Mouse (Mus musculus) midbrain, embryonic 15.5 days (tissue): Measurements from ENCODE around the gene Chst13. TPM values are rescaled to one million over a fixed set of nuclear protein-coding genes. Genes with fewer than 3 reads are reported as not detected.

Experiments
- ATAC-seq: fragments of 200-750 bp; cut with Nextera tagmentation; replicated peaks from 2 replicates; pipeline ENCODE4 v1.8.0; 2017; ENCODE audit warnings: moderate TSS enrichment
- H3K27ac ChIP-seq: fragments of 300-500 bp; sonication (generic); 2 replicates; pipeline ENCODE4 v1.5.1; 2015; ENCODE audit warnings: mild to moderate bottlenecking, inconsistent platforms
- H3K27me3 ChIP-seq: fragments of 300-500 bp; sonication (generic); replicated peaks from 2 replicates; pipeline ENCODE4 v1.6.1; 2015; ENCODE audit warnings: inconsistent platforms
- H3K36me3 ChIP-seq: fragments of 300-500 bp; sonication (generic); replicated peaks from 2 replicates; pipeline ENCODE4 v1.6.1; 2015; ENCODE audit warnings: inconsistent platforms
- H3K4me1 ChIP-seq: fragments of 300-500 bp; sonication (generic); 2 replicates; pipeline ENCODE4 v1.6.1; 2015; ENCODE audit warnings: inconsistent platforms
- H3K4me2 ChIP-seq: fragments of 300-500 bp; sonication (generic); 2 replicates; pipeline ENCODE4 v1.6.1; 2015; ENCODE audit warnings: inconsistent platforms, mild to moderate bottlenecking, moderate library complexity
- H3K4me3 ChIP-seq: fragments of 300-500 bp; sonication (generic); 2 replicates; pipeline ENCODE4 v1.5.1; 2015; ENCODE audit warnings: mild to moderate bottlenecking, inconsistent platforms
- H3K9ac ChIP-seq: fragments of 300-500 bp; sonication (generic); 2 replicates; pipeline ENCODE4 v1.6.1; 2015; ENCODE audit warnings: mild to moderate bottlenecking, inconsistent platforms
- H3K9me3 ChIP-seq: fragments of 300-500 bp; sonication (generic); 2 replicates; pipeline ENCODE4 v1.6.1; 2016; ENCODE audit warnings: inconsistent platforms
- WGBS: fragments of 180-500 bp; shearing (Covaris S2); methylation state at CpG from one replicate; pipeline ENCODE4 v1.1.7; 2015; ENCODE audit warnings: mixed read lengths; 5-methylcytosine and 5-hydroxymethylcytosine counted together
- polyA plus RNA-seq: library from polyadenylated mRNA; unstranded; fragments of >200 nt; fragmentation: Nextera tagmentation; extraction: Ambion mirVana; gene quantifications from 2 replicates; pipeline ENCODE4 v1.2.1, GENCODE M21; 2015

Chst13 gene
- polyA plus RNA-seq, 1 experiment from 2014 or later = not detected

DNA sequence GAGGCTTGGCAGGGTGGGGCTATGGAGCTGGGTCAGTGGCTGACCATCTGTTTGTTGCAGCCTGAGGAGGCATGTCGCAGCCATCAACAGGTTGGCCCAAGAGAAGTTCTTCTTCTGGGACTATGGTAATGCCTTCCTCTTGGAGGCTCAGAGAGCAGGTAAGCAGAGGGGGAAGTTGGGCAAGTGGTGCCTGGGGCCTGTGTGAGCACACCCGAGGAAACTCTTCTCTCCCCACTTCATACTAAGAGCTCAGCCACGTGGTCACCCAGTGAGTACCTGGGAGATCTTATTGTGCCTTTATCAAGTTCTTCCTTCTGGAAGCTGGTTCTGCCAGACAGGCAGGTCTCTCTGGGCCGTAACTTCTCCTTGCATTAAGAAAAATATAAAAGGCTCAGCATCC, 22.2 kb upstream of the Chst13 start:
- Histone ChIP-seq H3K9me3 (no peaks in the 10 kb centered on the region), H3K4me1 (no peaks in the 10 kb centered on the region), H3K36me3 (no peaks in the 10 kb centered on the region), H3K4me2 (no peak overlapping the region), H3K4me3 (no peak overlapping the region), H3K27me3 (no peaks in the 10 kb centered on the region), H3K27ac (no peak overlapping the region), H3K9ac (no peak overlapping the region)
- WGBS = 80% methylated on average over 4 of the region's 4 CpGs
- ATAC-seq = no peak

DNA sequence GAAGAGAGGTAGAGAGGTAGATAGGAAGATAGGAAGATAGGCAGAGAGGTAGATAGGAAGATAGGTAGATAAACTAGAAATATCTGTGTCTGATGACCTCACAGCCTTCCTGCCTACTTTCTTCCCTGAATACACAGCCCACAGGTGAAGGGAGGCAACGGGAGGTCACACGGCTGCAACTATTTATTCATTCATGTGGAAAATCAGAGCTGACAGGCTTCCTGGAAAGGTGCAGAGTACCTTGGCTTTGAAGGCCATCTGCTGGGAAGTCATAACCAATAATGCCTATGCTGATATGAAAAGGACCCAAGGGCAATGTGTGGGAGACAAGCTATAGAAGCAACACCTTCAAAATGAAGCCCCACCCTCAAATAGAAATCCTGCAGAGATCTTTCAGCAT, 17.4 kb upstream of the Chst13 start:
- no peaks in the 10 kb centered on the region for H3K27me3 ChIP-seq
- 77% methylated on average over 2 of the region's 2 CpGs for WGBS
- no peaks in the 10 kb centered on the region for H3K9me3 ChIP-seq
- no peak overlapping the region for H3K9ac ChIP-seq
- no peak overlapping the region for H3K4me3 ChIP-seq
- H3K4me1 ChIP-seq = no peaks in the 10 kb centered on the region
- H3K27ac ChIP-seq = no peak overlapping the region
- no peak for ATAC-seq
- H3K36me3 ChIP-seq = no peaks in the 10 kb centered on the region
- H3K4me2 ChIP-seq = no peak overlapping the region

DNA sequence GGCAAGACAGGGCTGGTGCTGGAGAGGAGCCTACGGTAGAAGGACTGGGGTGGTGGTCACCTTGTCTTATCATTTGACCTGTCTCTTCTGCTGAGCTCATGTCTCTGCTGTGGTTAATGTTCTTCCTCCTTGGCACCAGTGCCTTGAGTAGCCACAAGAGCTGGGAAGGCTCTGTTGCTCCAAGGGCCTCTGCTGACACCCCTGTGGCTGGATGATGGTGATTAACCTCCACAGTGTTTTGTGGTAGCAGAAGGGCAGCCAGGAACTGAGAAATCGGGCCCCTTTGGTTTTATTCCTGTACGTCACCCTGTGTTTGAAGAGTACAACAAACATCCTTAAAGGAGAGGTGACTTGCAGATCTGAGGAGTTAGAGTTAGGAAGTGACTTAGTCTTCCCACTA, 9.3 kb upstream of the Chst13 start:
- Histone ChIP-seq H3K36me3 (no peaks in the 10 kb centered on the region), H3K27me3 (no peaks in the 10 kb centered on the region), H3K9ac (no peak overlapping the region), H3K4me3 (no peak overlapping the region), H3K9me3 (no peaks in the 10 kb centered on the region), H3K4me2 (no peak overlapping the region), H3K4me1 (no peaks in the 10 kb centered on the region), H3K27ac (no peak overlapping the region)
- 83% methylated on average over 3 of the region's 3 CpGs for WGBS
- no peak for ATAC-seq

DNA sequence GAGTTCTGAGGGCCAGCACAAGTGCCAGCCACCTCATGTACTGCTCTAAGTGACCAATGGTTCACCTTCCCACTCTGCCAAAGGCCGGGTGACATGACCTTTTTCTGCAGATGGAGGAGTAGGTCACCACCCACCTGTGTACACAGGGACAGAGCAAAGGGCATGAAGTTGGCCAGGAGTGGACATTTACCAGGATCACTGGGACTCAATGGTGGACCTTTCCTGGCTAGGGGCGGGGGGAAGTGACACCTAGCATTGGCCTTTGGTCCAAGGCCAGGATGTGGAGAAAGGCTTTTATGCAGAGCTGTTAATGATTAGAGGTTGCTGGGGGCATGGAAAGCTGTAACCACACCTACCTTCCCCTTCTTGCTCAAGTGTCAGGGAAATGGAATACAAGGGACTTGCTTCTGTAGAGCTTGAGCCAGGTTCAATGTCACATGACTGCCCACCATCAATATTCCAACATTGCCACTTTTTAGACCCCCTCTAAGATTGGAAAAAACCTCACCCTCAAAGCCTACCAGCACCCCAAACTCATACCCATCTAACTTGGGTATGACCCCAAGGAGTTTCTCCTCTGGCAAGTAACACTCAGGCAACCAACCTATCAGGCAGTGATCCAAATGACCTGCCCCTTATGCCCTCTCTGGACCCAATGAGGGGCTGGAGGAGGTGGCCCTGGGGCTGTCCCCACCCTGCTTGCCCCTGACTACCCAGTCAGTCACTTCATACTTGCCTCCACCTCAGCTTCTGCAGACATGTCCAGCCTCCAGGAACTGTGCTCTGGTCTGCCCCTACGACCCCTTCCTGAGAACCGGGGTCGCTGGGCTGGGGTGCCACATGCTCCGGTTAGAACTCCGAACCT, 7.8 kb upstream of the Chst13 start, which contains the start of gene Uroc1:
Gene Uroc1 (plus strand): TSS at position 724 of the 865 bp plus-strand sequence.
- 86% methylated on average over 7 of the region's 7 CpGs for WGBS
- H3K36me3 ChIP-seq = no peaks in the 10 kb centered on the region
- no peak for ATAC-seq

DNA sequence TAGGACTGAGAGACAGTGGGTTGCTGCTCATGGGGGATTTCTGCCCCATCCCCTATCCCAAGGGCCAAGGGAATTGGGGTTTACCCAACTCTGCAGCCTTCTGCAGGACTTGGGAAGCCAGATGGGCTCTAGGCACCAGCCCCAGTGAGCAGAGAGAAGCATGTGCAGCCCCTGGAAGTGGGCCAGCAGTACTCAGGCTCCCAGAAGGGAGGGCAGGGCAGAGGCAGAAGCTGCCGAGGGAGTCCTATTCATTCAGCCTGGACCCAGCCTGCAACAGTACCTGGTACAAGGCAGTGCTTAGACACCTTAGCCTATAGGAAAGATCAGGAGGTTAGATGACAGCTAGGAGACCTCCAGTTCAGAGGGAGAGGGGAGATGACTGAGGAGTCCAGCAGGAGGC, 5.0 kb upstream of the Chst13 start:
- Histone ChIP-seq H3K4me1 (peaks cover 2% of the 10 kb centered on the region; the same call in 1 of the 2 replicates), H3K9ac (no peak overlapping the region), H3K4me2 (no peak overlapping the region), H3K4me3 (no peak overlapping the region), H3K36me3 (no peaks in the 10 kb centered on the region), H3K27ac (no peak overlapping the region), H3K9me3 (no peaks in the 10 kb centered on the region), H3K27me3 (no peaks in the 10 kb centered on the region)
- WGBS = 14% methylated on average over 1 of the region's 1 CpGs
- 0 out of 2 replicates have a peak, but pooled peaks have one; percentile 45 for ATAC-seq

More for the DNA sequence above, 7.8 kb upstream of the Chst13 start, which contains the start of gene Uroc1:
- no peaks in the 10 kb centered on the region for H3K4me1 ChIP-seq
- no peak within 1 kb of the TSS for H3K9ac ChIP-seq
- no peak within 1 kb of the TSS for H3K4me2 ChIP-seq
- H3K9me3 ChIP-seq = no peaks in the 10 kb centered on the region
- no peaks in the 10 kb centered on the region for H3K27me3 ChIP-seq
- H3K4me3 ChIP-seq = no peak within 1 kb of the TSS
- no peak within 1 kb of the TSS for H3K27ac ChIP-seq

DNA sequence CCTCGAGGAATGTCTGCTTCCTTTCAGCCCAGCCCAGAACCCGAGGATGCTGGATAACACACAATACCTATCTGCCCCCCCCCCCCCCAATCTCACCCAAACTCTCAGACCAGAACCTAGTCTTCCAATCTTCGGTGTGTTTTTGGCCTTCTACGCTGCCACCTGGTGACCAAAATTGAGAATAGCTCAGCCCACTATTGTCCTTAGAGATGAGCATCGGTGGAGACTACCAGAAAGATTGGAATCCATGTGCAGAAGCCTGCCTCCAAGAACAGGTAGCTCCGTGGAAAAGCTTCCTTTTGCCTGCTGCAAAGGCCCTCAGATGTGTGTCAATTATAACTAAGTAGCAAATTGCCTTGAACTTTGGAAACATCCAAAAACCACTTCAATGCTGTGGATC, 2.7 kb upstream of the Chst13 start:
- Histone ChIP-seq H3K4me1 (peaks cover 4% of the 10 kb centered on the region; the same call in 1 of the 2 replicates), H3K27ac (no peak overlapping the region), H3K4me2 (no peak overlapping the region), H3K9ac (no peak overlapping the region), H3K36me3 (no peaks in the 10 kb centered on the region), H3K27me3 (no peaks in the 10 kb centered on the region), H3K4me3 (no peak overlapping the region), H3K9me3 (no peaks in the 10 kb centered on the region)
- WGBS = 23% methylated on average over 6 of the region's 6 CpGs
- no peak for ATAC-seq

DNA sequence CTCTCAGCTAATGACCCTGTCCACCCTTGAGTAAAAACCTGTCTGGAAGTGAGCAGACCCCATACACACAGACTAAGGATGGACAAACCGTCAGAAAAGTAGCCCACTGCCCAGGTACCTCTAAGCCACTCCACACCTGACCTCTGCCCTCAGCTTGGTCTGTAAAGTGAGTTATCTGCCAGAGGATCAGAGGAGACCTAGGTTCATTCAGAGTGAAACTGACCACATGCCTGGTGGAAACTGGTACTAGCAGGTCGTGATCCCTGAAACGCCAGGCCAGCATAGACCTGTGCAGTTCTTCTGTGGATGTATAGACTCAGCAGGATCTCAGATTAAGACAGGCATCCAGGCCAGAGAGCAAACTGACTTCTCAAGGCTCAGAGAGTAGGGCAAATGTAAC, 522 bp downstream of the Chst13 start:
- H3K4me1 ChIP-seq = peaks cover 4% of the 10 kb centered on the region; the same call in 1 of the 2 replicates
- H3K4me3 ChIP-seq = no peak overlapping the region
- no peaks in the 10 kb centered on the region for H3K27me3 ChIP-seq
- H3K9me3 ChIP-seq = no peaks in the 10 kb centered on the region
- no peaks in the 10 kb centered on the region for H3K36me3 ChIP-seq
- no peak for ATAC-seq
- 69% methylated on average over 3 of the region's 3 CpGs for WGBS
- H3K9ac ChIP-seq = no peak overlapping the region
- no peak overlapping the region for H3K4me2 ChIP-seq
- H3K27ac ChIP-seq = no peak overlapping the region

DNA sequence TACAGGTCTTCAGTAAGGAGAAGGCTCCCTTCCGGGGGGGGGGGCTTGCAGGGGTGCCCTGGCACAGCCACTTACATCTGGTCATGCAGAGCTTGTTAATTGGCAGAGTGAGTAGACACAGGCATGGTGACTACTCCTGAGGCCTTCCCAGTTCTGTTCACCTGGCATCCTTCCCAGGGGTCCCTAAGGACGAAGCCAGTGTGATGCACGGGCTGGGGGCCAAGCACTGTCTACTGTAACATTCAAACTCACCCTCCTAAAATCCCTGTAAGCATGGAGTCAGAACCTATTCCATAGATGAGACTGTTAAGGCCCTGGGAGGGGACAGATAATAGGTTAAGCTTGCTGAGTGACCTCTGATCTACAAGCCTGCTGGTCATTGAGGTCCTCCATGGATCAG, 959 bp downstream of the Chst13 start:
- H3K4me2 ChIP-seq = no peak overlapping the region
- no peak overlapping the region for H3K27ac ChIP-seq
- no peak overlapping the region for H3K4me3 ChIP-seq
- no peak for ATAC-seq
- H3K4me1 ChIP-seq = peaks cover 4% of the 10 kb centered on the region; the same call in 1 of the 2 replicates
- H3K27me3 ChIP-seq = no peaks in the 10 kb centered on the region
- WGBS = 74% methylated on average over 3 of the region's 3 CpGs
- no peak overlapping the region for H3K9ac ChIP-seq
- no peaks in the 10 kb centered on the region for H3K9me3 ChIP-seq
- no peaks in the 10 kb centered on the region for H3K36me3 ChIP-seq

DNA sequence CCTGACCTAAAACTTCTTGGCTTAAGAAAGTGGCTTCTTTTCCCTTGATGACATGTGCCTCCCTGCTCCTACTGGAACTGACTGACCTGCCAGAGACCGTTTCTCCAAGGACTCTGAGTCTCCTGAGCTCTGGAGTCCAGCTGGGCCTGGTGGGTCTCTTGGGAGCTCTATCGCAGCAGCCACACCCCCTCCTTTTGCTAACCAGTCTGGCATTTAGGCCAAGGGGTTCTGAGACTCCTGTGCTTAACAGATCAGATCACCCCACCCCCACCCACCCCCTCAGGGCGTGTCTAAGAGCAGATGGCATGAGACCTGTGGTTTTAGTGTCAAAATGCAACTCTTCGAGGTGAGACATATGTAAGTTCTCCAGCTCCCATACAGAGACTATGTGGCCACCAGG, 3.2 kb downstream of the Chst13 start:
- ATAC-seq = no peak
- Histone ChIP-seq H3K9ac (no peak overlapping the region), H3K4me2 (no peak overlapping the region), H3K27ac (no peak overlapping the region), H3K36me3 (no peaks in the 10 kb centered on the region), H3K9me3 (no peaks in the 10 kb centered on the region), H3K27me3 (no peaks in the 10 kb centered on the region), H3K4me1 (peaks cover 4% of the 10 kb centered on the region; the same call in 1 of the 2 replicates), H3K4me3 (no peak overlapping the region)
- WGBS = 58% methylated on average over 4 of the region's 4 CpGs

DNA sequence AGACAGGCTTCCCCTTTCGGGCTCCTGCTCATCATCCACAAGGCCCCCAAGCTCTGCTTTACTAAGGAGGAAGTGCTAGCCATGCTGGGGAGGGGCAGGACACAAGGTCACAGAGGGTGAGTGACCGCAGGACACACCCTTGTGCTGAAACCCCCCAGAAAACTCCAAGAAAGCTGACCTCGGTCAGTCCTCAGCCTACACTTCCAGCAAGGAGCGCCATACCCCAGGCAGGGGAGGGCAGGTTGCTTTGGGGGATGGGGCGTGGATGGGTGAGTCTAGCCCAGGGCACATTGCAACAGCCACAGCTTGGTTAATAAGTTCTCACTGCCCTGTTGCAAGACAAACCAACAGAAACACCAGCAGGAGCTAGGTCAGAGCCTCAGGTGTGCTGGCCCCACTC, 4.6 kb downstream of the Chst13 start:
- no peaks in the 10 kb centered on the region for H3K9me3 ChIP-seq

DNA sequence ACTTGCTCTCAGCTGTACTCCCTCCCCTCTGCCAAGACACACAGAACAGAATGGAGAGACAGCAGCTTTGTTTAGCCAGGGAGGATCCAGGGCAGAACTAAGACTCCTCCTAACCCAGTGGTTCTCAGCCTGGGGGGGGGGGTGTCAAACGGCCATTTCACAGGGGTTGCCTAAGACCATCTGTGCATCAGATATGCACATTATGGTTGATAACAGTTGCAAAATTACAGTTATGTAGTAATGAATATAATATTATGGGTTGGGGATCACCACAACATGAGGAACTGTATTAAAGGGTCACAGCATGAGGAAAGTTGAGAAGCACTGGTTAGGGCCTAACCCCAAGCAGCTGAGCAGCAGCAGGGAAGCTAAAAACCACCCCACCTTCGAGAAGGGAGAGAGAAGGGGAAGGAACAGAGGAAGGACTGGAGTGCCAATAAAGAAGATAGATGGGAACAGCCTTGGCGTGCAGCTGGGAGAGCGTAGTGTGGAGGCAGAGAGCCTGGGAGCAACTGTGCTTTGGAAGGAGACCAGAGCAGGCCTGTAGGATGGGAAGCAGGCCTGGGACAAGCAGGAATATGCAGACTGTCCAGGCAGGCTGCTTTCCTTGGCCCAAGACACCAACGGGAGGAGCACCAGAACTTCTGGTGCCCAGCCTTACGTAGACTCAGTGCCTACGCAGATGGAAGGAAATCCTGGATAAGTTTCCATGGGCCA, 5.4 kb downstream of the Chst13 start:
- H3K27me3 ChIP-seq = no peaks in the 10 kb centered on the region
- no peak overlapping the region for H3K4me3 ChIP-seq
- H3K9ac ChIP-seq = no peak overlapping the region
- no peak overlapping the region for H3K27ac ChIP-seq
- no peak overlapping the region for H3K4me2 ChIP-seq
- no peak for ATAC-seq
- H3K36me3 ChIP-seq = no peaks in the 10 kb centered on the region
- WGBS = 77% methylated on average over 7 of the region's 7 CpGs
- no peaks in the 10 kb centered on the region for H3K4me1 ChIP-seq
- H3K9me3 ChIP-seq = no peaks in the 10 kb centered on the region

More for the DNA sequence above, 4.6 kb downstream of the Chst13 start:
- Histone ChIP-seq H3K27me3 (no peaks in the 10 kb centered on the region), H3K27ac (no peak overlapping the region), H3K4me3 (no peak overlapping the region), H3K4me2 (no peak overlapping the region), H3K4me1 (peaks cover 4% of the 10 kb centered on the region; the same call in 1 of the 2 replicates), H3K9ac (no peak overlapping the region), H3K36me3 (no peaks in the 10 kb centered on the region)
- WGBS = 92% methylated on average over 5 of the region's 5 CpGs
- ATAC-seq = no peak

DNA sequence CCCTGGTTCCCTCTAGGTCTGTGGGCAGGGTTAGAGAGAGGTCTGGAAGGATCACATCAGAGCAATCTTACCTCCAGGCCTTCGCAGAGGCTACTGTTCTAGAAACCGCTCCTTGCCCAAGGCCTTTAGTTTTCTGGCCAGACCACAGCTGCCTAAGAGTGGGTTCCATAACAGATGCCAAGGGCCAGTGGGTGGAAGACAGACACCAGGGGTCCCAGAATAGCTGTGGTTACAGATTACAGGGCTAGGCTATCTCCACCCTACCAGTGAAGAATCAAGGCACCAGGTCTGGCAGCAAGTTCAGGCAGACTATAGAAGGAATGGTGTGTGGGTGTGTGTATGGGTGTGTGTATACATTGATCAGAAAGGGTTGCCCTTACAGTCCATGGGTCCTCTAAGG, 6.0 kb downstream of the Chst13 start:
- no peak overlapping the region for H3K4me2 ChIP-seq
- H3K9ac ChIP-seq = no peak overlapping the region
- H3K27ac ChIP-seq = no peak overlapping the region
- no peak overlapping the region for H3K4me3 ChIP-seq
- H3K36me3 ChIP-seq = no peaks in the 10 kb centered on the region
- no peaks in the 10 kb centered on the region for H3K27me3 ChIP-seq
- no peaks in the 10 kb centered on the region for H3K9me3 ChIP-seq
- no peaks in the 10 kb centered on the region for H3K4me1 ChIP-seq
- no peak for ATAC-seq
- 93% methylated on average over 2 of the region's 2 CpGs for WGBS
